Mouse (Mus musculus) gastrocnemius, adult 18-20 months (tissue): ENCODE results near the gene Adal. TPM values are rescaled to one million over a fixed set of nuclear protein-coding genes. Genes with fewer than 3 reads are reported as not detected.
"Not testable (repeated sequence)": the region's sequence is repeated elsewhere in the genome, so short reads cannot be mapped to it uniquely, and the experiment has no call there.

Experiments used
- DNase-seq: peaks from one replicate; pipeline ENCODE4 v3.0.0; 2021; ENCODE audit warnings: low spot score
- long read RNA-seq, 2 experiments: library from polyadenylated mRNA; stranded (forward); transcript quantifications; one replicate each; pipeline ENCODE4 v2.0.0; 2021
- total RNA-seq, 2 experiments: library from RNA; stranded (reverse); gene quantifications; 2 replicates each; pipeline ENCODE4 v1.2.3; 2021

Adal gene
- 10 to 100 TPM; 14.0 to 16.4 TPM for total RNA-seq
- long read RNA-seq, experiment 1, partial matches to known transcripts: 0 of 22 reads
- long read RNA-seq, experiment 1, other reads (novel, unspliced or antisense): 16 of 22 reads
- long read RNA-seq, experiment 2, transcript Adal-205 (11 exons, 2,477 nt): major isoform, 7 of 14 reads
- long read RNA-seq, experiment 2, partial matches to known transcripts: 0 of 14 reads
- long read RNA-seq, experiment 2, other reads (novel, unspliced or antisense): 6 of 14 reads

DNA sequence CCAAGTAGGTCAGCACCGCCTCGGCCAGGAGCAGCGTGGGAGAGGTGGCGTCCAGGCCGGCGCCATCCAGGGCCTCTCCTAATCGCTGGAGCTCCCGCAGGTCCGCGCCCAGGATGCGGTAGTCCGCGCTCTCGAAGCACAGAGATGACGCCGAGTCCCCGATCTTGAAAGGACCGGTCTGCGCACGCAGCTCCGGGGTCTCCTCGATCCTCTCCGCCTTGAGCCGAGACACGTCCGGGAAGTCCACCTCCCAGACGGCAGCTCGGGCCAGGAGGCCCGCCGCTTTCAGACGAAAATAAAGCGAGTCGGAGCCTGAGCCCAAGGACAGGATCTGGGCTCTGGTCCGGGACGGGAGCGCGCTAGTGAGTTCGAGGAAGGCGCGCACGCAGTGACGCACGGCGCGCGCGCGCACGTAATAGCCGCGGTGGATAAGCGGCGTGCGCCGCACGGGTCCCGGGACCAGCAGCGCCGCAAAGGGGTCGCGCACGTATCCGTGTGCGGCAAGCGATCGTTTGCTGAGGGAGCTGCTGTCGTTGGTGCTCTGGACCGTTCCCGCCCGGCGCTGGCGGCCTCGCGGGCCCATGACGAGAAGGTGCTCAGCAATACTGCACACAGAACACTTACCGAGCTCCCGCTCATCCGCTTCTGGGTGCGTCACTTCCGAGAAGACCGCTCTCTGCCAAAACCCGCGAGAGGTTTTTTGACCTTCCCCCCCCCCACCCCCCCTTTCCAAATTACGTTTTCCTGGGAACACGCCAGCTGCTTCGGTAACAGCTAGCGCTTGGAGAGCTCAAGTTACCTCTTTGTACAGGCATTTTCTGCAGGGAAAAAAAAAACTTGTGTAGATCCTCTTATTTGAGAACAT is at the start of gene Adal, which contains the start of gene Lcmt2:
Adal (plus strand) TSS at position 411 of the 865 bp plus-strand sequence.
Lcmt2 (minus strand) TSS at position 636 of the 865 bp plus-strand sequence.
- peak; percentile 88 for DNase-seq

DNA sequence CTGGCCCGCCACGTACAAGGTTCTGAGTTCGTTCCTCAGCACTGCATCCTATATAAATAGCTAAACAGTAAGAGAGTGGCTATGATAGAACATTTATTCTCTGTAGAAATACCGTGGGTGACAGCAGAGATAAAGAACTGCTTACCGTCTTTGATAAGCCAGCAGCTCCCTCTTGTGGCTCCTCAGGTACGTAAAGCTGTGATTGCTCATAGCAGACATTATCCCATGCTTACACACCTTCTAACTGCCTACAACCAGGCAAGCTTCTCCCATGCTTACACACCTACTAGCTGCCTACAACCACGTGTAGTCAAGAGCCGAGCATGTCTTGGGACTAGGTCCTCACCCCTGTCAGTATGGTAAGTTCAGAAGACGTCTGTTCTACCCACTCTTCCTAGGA is 38.2 kb upstream of the Adal start:
- peak; percentile 58 for DNase-seq

GRCm38 (mm10) chr2:121105940-121106339 is 34.3 kb upstream of the Adal start:
- no peak for DNase-seq

- DNase-seq: no peak
These were observed 30.5 kb upstream of the Adal start, which contains the start of gene Tgm7 for GRCm38 (mm10) chr2:121109695-121110094. Tgm7 (minus strand) TSS chr2:121109795.

GRCm38 (mm10) chr2:121115418-121115817 is 24.8 kb upstream of the Adal start:
- no peak for DNase-seq

DNA sequence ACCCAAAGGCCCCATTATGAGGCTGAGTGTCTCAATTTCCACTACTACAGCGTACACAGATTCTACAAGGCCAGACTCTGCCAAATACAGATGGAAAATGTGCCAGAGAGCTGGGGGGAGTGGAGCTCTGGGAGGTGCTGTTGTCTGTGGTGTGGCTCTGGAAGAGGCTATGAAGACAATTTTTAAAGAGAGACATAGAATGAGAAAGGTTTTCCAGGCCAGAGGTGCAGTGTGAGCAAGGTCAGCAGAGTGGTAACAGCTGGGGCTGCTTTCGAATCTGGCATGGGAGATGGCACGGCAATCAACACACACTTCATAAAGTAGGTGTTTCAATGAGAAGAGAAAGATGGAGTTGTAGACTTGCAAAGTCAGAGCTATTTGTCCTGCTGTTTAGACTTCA is 21.0 kb upstream of the Adal start:
- no peak for DNase-seq

DNA sequence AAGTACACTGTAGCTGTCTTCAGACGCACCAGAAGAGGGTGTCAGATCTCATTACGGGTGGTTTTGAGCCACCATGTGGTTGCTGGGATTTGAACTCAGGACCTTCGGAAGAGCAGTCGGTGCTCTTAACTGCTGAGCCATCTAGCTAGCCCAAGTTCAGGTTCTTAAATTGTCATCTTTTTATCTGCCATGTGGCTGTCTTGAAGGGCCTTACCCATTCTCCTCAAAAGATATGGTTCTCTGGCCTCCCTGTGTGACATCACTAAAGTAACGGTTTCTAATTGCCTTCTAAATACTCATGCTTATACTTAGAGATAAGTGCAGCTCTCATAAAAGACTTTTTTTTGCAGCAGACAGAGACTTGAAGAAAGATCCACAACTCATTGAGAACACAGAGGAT is 13.9 kb upstream of the Adal start:
- DNase-seq: not testable (repeated sequence)

DNA sequence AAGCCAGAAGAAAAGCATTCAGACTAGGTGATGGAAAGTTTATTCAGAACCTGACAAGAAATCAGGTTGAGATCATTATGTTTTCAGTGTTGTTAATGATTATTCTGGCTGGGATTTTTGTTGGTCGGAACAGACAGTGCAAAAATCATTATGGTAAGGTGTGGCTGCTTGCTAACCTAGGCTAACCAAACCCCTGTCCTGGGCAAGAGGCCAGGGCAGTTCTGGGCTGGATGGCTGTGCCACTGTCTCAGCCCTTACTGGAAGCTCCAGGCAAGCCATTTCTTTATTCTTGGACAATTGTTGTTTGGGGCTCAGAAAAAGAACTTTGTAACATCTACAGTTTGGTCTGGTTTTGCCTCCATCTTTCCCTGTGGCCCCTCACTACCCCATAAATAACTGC is 12.7 kb upstream of the Adal start:
- no peak for DNase-seq

GRCm38 (mm10) chr2:121128865-121129620 is 11.2 kb upstream of the Adal start:
- DNase-seq: no peak

DNA sequence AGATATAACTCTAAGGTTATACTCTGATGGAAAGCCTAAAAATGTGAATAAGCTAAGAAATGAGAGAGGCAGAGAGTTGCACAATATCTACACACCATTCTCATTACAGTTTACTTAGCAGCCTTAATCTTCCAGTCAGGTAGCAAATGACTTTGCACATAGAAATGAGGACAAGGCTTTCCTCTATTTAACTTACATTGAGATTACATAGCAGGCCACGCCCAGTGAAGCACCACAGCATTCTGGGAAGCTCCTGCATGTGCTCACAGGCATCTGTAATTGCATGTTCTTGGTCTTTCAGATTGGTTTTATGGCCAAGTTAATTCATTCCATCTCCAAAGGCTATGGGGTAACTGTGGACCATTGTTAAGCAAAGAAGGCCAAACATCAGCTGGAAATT is 7.4 kb upstream of the Adal start:
- DNase-seq: no peak

DNA sequence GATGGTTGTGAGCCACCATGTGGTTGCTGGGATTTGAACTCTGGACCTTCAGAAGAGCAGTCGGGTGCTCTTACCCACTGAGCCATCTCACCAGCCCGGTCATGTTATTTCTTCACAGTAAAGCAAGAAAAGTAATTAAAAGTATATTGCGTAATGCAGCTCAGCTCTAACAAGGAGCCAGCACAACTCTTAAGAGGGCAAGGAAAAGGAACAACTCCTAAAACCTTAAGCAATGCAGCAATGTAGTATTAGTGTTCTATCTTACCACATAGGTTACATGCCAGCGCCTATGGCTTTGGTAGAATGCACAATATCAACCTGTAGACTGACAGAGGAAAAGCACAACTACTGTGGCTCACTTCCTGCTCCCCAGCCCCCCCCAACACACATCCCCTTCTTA is 2.9 kb upstream of the Adal start:
- DNase-seq: no peak

GRCm38 (mm10) chr2:121139266-121140017 is 786 bp upstream of the Adal start:
- DNase-seq: peak; percentile 41

GRCm38 (mm10) chr2:121141216-121142035 is 1.2 kb downstream of the Adal start:
- DNase-seq: no peak

DNA sequence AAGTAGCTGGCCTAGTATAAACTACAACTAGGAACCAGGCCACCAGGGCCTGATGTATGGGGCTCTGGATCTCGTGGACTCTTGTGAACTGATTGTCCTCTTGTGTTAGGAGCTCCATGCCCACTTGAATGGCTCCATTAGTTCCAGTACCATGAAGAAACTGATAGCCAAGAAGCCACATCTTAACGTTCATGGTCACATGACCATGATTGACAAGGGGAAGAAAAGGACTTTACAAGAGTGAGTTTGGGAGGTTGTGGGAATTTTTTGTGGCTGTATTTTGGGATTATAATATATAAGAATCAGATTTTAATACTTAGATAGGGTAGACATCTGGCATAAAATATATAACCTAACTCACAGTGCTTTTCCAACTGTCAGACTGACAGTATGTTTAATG is 2.2 kb downstream of the Adal start:
- no peak for DNase-seq

GRCm38 (mm10) chr2:121149679-121150078 is 9.5 kb downstream of the Adal start:
- DNase-seq: no peak

DNA sequence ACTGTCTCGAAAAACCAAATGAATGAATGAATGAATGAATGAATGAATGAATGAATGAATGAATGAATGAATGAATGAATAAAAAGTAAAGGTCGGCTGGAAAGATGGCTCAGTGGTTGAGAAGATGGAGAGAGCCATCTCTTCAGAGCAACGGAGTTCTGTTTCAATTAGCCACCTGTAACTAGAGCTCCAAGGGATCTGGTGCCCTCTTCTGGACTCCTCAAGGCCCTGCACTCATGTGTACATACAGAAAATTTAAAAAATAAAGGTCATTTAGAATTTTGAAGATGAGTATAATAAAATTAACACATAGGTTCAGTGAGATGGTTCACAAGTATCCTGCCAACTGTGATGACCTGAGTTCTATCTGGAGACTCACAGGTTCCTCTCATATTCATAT is 12.9 kb downstream of the Adal start:
- no peak for DNase-seq

DNA sequence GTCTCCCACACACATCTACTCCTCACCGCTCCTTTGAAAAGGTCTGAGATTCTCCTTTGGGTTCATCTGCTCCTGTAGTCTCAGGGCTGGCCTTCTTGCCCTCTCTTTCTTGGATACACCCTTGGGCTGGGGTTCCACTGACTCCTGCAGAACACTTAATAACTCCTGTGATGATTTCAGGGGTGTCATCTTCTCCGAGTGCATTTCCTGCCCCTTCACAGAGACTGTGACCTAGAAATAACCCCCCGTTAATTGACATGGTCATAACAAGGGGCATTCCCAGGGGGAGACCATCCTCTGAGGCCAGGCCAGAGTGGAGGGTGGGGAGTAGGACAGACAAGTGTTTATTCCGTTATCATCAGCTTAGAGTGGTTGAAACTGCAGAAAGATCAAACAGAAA is 28.9 kb downstream of the Adal start:
- DNase-seq: no peak

- DNase-seq: peak; percentile 26
These were observed 29.7 kb downstream of the Adal start for GRCm38 (mm10) chr2:121169902-121170301.

DNA sequence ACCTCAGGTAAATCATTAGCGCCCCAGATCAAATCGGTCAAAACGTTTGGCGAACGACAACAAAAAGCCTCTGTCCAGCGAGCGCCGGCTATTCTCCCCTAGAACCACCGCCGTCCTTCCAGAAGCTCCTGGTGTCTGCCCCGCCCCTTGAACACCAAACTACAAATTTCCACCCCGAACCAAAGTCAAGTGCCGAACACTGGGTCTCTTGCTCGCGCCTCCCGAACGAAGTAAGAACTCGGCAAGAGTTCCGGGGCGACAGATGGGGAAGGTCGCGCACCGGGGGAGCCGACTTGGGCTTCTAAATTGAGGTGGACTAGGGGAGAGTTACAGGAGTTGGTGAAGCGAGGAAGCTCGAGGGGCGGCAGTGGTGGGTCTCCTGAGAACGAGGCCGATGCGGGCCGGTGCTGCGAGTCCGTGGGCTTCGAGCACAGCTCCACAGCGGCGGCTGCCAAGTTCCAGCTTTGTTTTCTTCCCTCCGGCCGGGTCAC is 30.3 kb downstream of the Adal start, which contains the start of gene Tubgcp4:
Tubgcp4 (plus strand) TSS at position 174 of the 491 bp plus-strand sequence.
- DNase-seq: peak; percentile 28
